Mouse (Mus musculus) neural tube, postnatal 0 days (tissue): ENCODE results near the gene Dnajb3. TPM values are rescaled to one million over a fixed set of nuclear protein-coding genes. Genes with fewer than 3 reads are reported as not detected.

Source experiments
- polyA plus RNA-seq: library from polyadenylated mRNA; unstranded; fragments of >200 nt; fragmentation: Nextera tagmentation; extraction: Ambion mirVana; gene quantifications from 2 replicates; pipeline ENCODE4 v1.2.1, GENCODE M21; 2015

Dnajb3 gene
- polyA plus RNA-seq, result 11.7 and 14.8 TPM in 2 replicates

DNA sequence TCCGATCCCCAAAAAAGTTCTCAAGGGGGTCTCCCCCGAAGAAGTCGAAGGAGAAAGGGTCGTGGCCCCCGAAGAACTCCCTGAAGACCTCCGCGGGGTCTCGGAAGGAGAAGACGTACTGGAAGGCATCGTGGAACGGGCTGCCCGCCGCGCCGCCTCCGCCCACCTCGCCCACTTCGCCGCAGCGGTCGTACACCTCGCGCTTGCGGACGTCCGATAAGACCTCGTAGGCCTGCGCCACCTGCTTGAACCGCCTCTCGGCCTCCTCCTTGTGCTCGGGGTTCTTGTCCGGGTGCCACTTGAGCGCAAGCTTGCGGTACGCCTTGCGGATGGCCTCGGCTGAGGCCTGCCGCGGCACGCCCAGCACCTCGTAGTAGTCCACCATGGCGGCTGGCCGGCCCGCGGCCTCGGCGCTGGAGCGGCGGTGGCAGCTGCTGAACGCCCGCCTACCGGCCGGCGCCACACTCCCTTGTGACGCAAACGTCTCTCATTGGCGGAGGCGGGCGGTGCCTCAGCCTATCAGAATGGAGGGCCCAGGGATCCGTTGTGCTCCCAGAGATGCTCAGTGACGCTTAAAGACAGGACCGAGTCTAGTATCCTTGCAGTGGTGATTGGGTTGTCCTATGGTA lies at the start of gene Dnajb3:
Gene Dnajb3 (minus strand): TSS at position 489 of the 629 bp plus-strand sequence.

DNA sequence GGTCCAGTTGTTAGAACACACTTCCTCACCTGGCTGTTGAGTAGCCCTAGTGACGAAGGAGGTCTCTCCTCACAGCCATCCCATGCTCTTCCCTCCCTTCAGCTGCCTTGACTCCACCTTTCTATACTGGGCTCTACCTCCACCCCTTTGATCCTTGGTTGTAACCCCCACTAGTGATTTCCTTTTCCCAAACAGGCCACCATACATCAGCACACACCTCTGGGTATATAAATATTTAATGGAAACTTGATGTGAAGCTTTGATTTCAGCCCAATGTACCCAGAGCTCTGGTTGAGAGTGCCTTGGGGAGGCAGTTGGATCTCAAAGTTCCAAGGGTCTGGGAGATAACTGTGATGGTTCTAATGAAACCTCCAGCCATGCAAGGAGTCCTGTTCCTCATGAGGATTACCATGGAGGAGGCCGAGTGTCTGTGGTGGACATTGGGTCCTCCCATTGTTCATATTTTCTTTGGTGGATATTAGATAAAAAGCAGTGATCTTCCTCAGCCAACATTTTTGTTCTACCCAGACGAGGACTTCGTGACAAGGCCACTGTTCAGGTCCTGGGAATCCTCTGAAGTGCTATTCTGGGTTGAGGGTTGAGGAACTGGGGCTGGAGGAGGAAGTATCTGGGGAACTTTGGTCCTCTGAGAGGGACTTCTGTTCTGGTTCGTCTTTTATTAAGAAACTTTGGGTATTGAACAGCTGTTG lies 21.2 kb upstream of the Dnajb3 start, which contains the start of gene Mroh2a:
Gene Mroh2a (plus strand): TSS at position 317 of the 710 bp plus-strand sequence.

DNA sequence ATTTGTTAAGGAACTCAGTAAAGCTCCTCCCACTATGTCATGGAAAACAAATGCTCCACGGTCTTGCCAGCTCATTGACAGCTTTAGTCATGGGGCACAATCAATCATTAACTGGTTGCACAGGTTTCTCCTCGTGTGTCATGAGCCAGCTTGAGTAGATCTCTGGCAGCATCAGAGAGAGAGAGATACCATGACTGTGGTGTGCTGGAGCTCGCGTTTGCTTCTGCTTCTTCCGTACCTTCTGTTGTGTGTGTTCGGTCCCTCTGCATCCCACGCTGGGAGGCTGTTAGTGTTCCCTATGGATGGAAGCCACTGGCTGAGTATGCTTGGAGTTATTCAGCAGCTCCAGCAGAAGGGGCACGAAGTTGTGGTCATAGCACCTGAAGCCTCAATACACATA lies 6.2 kb upstream of the Dnajb3 start, which contains the start of gene Ugt1a1:
Gene Ugt1a1 (plus strand): TSS at position 148 of the 400 bp plus-strand sequence.

DNA sequence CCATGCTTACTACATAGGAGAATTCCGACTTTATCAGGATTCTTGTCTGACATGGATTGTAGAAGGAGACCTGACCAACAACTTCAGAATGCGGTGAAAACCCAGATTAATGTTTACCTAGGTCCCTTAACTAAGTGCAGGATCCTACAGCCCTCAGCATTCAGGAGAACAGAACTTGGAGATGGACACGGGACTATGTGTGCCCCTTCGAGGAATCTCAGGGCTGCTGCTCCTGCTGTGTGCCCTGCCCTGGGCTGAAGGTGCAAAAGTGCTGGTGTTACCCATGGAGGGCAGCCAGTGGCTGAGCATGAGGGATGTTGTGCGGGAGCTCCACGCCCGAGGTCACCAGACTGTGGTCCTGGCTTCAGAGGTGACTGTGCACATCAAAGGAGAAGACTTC lies 5.1 kb downstream of the Dnajb3 start, which contains the start of gene Ugt1a2:
Gene Ugt1a2 (plus strand): TSS at position 146 of the 400 bp plus-strand sequence.

DNA sequence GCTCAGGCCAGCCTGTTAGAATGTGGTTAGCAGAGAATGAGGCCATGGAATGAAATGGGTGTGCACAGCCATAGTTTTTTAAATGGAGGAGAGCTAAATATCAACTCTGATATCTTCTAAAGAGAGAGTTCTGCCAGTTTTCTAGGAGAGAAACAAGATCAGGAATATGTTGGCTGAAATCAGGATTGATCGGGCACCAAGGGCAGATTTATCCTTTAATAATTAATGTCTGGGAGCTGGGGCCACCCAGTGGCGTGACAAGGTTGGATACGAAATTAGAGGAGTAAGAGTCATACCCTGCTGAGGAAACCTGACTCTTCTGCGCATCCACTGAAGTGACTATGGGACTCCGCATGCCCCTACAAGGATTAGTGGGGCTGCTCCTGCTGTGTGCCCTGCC lies 39.9 kb downstream of the Dnajb3 start, which contains the start of gene Ugt1a5:
Gene Ugt1a5 (plus strand): TSS at position 302 of the 400 bp plus-strand sequence.

Other genes with a start within 250 kb of the Dnajb3 start
- gene Usp40, start 197.2 kb downstream of the Dnajb3 start, polyA plus RNA-seq, result 11.5 and 13.5 TPM in 2 replicates
- gene Ugt1a10, start 150.4 kb downstream of the Dnajb3 start, polyA plus RNA-seq, result not detected in 2 replicates
- gene Ugt1a9, start 135.0 kb downstream of the Dnajb3 start, polyA plus RNA-seq, result 0.17 TPM in 1 of 2 replicates, not detected in the other
- not detected in 2 replicates for gene Ugt1a8, start 118.0 kb downstream of the Dnajb3 start, polyA plus RNA-seq
- gene Ugt1a7c, start 110.7 kb downstream of the Dnajb3 start, polyA plus RNA-seq, result 1.7 and 2.7 TPM in 2 replicates
- not detected in 2 replicates for gene Ugt1a6b, start 102.5 kb downstream of the Dnajb3 start, polyA plus RNA-seq
- gene Ugt1a6a, start 71.0 kb downstream of the Dnajb3 start, polyA plus RNA-seq, result 3.5 and 4.2 TPM in 2 replicates
- gene Ugt1a5, start 39.8 kb downstream of the Dnajb3 start, polyA plus RNA-seq, result not detected in 2 replicates
- gene Ugt1a2, start 5.2 kb downstream of the Dnajb3 start, polyA plus RNA-seq, result 0.08 and 0.11 TPM in 2 replicates
- gene Ugt1a1, start 6.2 kb upstream of the Dnajb3 start, polyA plus RNA-seq, result 0.08 and 0.23 TPM in 2 replicates
- 0.36 and 0.39 TPM in 2 replicates for gene Mroh2a, start 21.2 kb upstream of the Dnajb3 start, polyA plus RNA-seq
- 34.9 and 40.6 TPM in 2 replicates for gene Hjurp, start 71.9 kb upstream of the Dnajb3 start, polyA plus RNA-seq
- gene Trpm8, start 71.9 kb upstream of the Dnajb3 start, polyA plus RNA-seq, result 0.19 and 0.35 TPM in 2 replicates
- 0.17 and 0.34 TPM in 2 replicates for gene Spp2, start 201.2 kb upstream of the Dnajb3 start, polyA plus RNA-seq